Mouse (Mus musculus): ENCODE measurements around the gene Slc44a2.

DNA sequence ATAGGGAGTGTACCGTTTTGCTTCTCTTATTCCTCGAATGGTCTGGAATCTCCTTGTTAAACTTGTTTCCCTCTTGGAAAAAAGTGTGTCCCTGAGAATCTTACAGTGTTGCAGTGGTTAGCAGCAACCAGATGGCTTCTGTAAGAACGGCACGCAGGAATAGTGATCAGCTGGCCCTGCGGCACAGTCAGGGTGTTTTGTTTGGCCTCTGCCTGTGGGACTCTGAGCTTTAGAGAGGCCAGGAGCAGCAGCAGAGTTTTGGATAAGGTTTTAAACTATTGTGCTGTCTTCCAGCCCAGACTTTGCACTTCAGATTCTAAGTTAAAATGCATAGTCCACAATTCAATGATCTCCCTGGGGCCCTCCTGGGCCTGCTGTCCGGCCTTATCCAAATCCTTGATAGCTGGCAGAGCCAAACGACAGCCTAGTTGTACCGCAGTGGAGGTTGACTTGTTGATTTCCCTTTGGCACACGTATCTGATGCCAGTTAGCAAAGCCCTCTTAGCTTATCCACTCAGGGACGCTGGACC lies 72.2 kb downstream of the Slc44a2 start:
- TF ChIP-seq CTCF (IDR thresholded peaks at IDR 0.05), result no peak
- no peak for TF ChIP-seq EP300 (IDR thresholded peaks at IDR 0.05)

Data from lung, postnatal 0 days (tissue).